In genomic region chr19:32956143-32956915, GRCm38 (mm10) we compare ENCODE assay signal across 8 mouse cellular contexts.
A peak's percentile ranks its signal among the peaks of the same experiment; 100 is the strongest.
DNase-seq lines count a peak whose midpoint lies in the region; ATAC-seq and TF ChIP-seq lines count a peak whose summit lies in the region.

No protein-coding gene starts in this region.

- no peaks in the 10 kb centered on the region for H3K9me3 ChIP-seq in heart, embryonic 16.5 days (replicated peaks; ENCODE audit: control insufficient read depth, low read length)
- H3K9me3 ChIP-seq in midbrain, embryonic 10.5 days (replicated peaks), result no peaks in the 10 kb centered on the region

- no peaks in the 10 kb centered on the region for H3K4me1 ChIP-seq in cerebellum, adult 2 months (ENCODE audit: control insufficient read depth, insufficient read depth, low read length)
- 0 out of 2 replicates have a peak, but pooled peaks cover 2% of the 10 kb centered on the region for H3K4me1 ChIP-seq in heart, embryonic 16.5 days (ENCODE audit: control insufficient read depth, insufficient read depth, low read length)
- H3K4me1 ChIP-seq in midbrain, embryonic 10.5 days, result peaks cover 40% of the 10 kb centered on the region

- no peak overlapping the region for H3K4me3 ChIP-seq in cerebellum, adult 2 months (replicated peaks; ENCODE audit: insufficient read depth, low read depth, low read length)
- peak overlapping the region; percentile 26 for H3K4me3 ChIP-seq in heart, embryonic 16.5 days (ENCODE audit: low read length)
- peak overlapping the region; percentile 18 for H3K4me3 ChIP-seq in midbrain, embryonic 10.5 days
- H3K4me3 ChIP-seq in left cerebral cortex, adult 2 months, result no peak overlapping the region

- H3K27ac ChIP-seq in cerebellum, adult 2 months (ENCODE audit: insufficient read depth, low read length), result no peak overlapping the region
- no peak overlapping the region for H3K27ac ChIP-seq in heart, embryonic 16.5 days (ENCODE audit: low read length)
- peak overlapping the region; percentile 59; the same call in 1 of the 2 replicates for H3K27ac ChIP-seq in midbrain, embryonic 10.5 days (replicated peaks)
- no peak overlapping the region for H3K27ac ChIP-seq in left cerebral cortex, adult 2 months

- no peak for TF ChIP-seq CTCF in cerebellum, adult 2 months (IDR thresholded peaks at IDR 0.05; ENCODE audit: borderline replicate concordance, insufficient read depth, low read depth, low read length)
- TF ChIP-seq CTCF in left cerebral cortex, adult 2 months (IDR thresholded peaks at IDR 0.05), result no peak

- no peak for ATAC-seq in heart, embryonic 16.5 days (replicated peaks; ENCODE audit: extremely low read depth, insufficient read depth, low FRiP score)

- H3K27me3 ChIP-seq in cerebellum, adult 2 months (ENCODE audit: control insufficient read depth, insufficient read depth, low read length), result no peaks in the 10 kb centered on the region
- H3K27me3 ChIP-seq in heart, embryonic 16.5 days (ENCODE audit: control insufficient read depth, insufficient read depth, low read length), result no peaks in the 10 kb centered on the region; the same call in 1 of the 2 replicates
- peaks cover 28% of the 10 kb centered on the region; the same call in 1 of the 2 replicates for H3K27me3 ChIP-seq in midbrain, embryonic 10.5 days (ENCODE audit: low read depth, poor library complexity, severe bottlenecking)

- intact Hi-C loops in left cerebral cortex, adult 2 months (cut with DNase I), result no loop called here

- TF ChIP-seq POLR2A in cerebellum, adult 2 months (IDR thresholded peaks at IDR 0.05; ENCODE audit: borderline replicate concordance, insufficient read depth, low read length), result no peak

- H3K4me2 ChIP-seq in heart, embryonic 16.5 days (ENCODE audit: low read depth, low read length), result peak overlapping the region; percentile 55

- 19% methylated on average over 9 of the region's 9 CpGs for WGBS in cerebellum, adult 2 months
- 10% methylated on average over 9 of the region's 9 CpGs for WGBS in heart, embryonic 16.5 days
- 2% methylated on average over 9 of the region's 9 CpGs for WGBS in midbrain, embryonic 10.5 days

- H3K36me3 ChIP-seq in heart, embryonic 16.5 days (ENCODE audit: control insufficient read depth, insufficient read depth), result no peaks in the 10 kb centered on the region
- no peaks in the 10 kb centered on the region for H3K36me3 ChIP-seq in midbrain, embryonic 10.5 days

- peak; percentile 20 to 34 for DNase-seq in cerebellum, postnatal 10 days
- no peak for DNase-seq in cerebellum, adult 2 months
- DNase-seq in ES-CJ7 (ENCODE audit: low read depth, low spot score), result peak; percentile 93
- peak; percentile 36 for DNase-seq in midbrain, embryonic 10.5 days (ENCODE audit: low spot score)
- no peak for DNase-seq in left cerebral cortex, adult 2 months (ENCODE audit: extremely low spot score in 1 of 2, low spot score in 2 of 2)
- DNase-seq in gastrocnemius, adult 18-20 months (ENCODE audit: low spot score), result no peak
- DNase-seq in frontal cortex, postnatal 10 days (ENCODE audit: low spot score in 2 of 2), result no peak

- peak overlapping the region; percentile 44 for H3K9ac ChIP-seq in heart, embryonic 16.5 days (ENCODE audit: low read length)

Comparison
In these comparisons a context has a peak if more than half of its experiments do, and no peak if none do; other contexts are left out.
1. DNase-seq: peak in cerebellum, postnatal 10 days (2 of 2), ES-CJ7 (single experiment) and midbrain, embryonic 10.5 days (single experiment); none in cerebellum, adult 2 months (0 of 2), left cerebral cortex, adult 2 months (0 of 2), gastrocnemius, adult 18-20 months (single experiment) and frontal cortex, postnatal 10 days (0 of 2).
2. H3K4me3 ChIP-seq: peak in heart, embryonic 16.5 days (single experiment) and midbrain, embryonic 10.5 days (single experiment); none in cerebellum, adult 2 months (single experiment) and left cerebral cortex, adult 2 months (single experiment).